Mouse (Mus musculus) cerebellum, adult 18-20 months (tissue): ENCODE data around the gene Prkg1.

ENCODE experiments used
- DNase-seq, 2 experiments: peaks; one replicate each; pipeline ENCODE4 v3.0.0; 2021

Prkg1 gene

DNA sequence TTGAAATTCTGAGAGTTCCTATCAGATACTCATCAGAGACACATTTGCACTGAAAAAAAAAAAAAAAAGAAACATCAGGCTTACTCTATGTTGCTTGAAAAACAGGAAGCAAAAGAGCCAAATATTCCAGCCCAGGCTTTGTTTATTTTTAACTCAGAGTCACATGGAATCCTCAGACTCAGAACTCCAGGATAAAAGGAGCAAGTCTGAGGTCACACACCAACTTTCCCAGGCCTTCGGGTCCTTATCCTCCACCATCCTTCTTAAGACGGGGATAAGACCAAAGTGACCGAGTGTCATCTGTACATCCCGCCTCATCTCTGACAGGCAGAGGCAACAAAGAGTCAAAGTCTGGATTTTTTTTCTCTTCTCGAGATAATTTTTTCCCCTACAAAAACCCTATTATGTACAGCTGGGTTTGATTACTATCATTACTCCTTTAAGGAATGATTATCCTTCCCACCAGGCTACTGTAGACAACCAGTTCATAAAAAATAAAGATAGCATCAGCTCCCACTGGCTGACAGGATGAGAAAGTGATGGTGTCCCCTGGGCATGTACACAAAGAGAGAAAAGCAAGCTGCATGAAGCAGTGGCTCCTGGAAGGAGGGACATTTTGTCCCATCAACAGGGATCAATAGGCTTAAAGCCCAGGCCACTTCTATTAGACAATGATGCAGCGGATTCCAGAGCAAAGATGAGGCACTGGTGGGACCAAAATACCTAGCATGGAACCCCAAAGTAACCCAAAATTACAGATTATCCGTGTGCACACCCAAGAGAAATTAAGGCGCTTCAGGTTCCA is 21.4 kb downstream of the Prkg1 start:
- no peak for DNase-seq

DNA sequence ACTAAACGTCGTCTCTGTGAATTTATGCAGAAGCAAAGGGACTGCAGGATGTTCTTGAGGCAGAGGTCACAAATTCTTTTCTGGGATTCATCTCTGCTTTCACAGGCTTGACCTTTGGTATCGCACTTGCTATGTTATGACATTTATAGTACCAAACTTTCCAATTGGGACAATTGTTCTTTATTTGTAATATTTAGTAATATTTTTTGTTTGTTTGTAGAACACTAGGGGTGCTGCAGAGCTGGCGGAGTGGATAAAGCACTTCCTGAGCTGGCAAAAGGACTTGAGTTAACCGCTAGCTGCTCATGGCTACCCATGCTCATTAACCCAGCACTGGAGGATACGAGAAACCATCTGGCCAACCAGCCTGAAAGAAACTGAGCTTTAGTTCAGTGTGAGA is 49.9 kb downstream of the Prkg1 start:
- no peak for DNase-seq

GRCm38 (mm10) chr19:31714418-31714817 is 50.4 kb downstream of the Prkg1 start:
- no peak for DNase-seq

GRCm38 (mm10) chr19:31713321-31713720 is 51.5 kb downstream of the Prkg1 start:
- no peak for DNase-seq

GRCm38 (mm10) chr19:31710336-31710735 is 54.5 kb downstream of the Prkg1 start:
- no peak for DNase-seq

DNA sequence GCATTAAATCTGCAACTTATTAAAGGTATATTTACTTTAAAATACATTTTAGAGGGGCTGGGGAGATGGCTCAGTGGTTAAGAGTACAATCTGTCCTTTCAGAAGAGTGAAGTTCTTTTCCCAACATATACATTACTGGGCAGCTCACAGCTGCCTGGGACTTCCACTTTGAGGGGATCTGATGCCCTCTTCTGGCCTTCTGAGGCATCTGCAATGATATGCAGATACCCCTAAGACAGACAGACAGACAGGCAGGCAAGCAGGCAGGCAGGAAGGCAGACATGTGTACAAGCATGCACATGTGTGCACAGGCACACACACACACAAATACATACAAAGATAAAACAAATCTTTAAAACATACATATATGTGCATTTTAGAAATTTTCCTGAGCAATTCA is 60.8 kb downstream of the Prkg1 start:
- DNase-seq: no peak

DNA sequence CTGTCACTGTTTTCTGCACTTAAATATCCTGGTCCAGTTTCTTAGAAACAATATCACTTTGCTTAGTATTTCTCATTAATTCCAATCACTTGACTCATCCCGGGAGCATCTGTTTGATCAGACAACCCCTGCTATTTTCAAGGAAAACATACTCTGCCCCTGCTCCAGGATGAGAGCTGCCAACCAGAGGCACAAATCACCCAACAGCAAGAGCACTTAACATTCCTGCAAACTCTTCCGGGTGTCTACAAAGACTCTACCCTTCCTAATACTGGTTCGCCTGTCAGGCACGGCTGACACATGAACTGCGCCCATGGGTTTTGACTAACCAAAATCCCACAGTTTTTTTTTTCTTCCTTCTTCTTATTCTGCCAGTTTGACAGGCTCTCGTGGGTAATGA is 65.9 kb downstream of the Prkg1 start:
- no peak for DNase-seq

DNA sequence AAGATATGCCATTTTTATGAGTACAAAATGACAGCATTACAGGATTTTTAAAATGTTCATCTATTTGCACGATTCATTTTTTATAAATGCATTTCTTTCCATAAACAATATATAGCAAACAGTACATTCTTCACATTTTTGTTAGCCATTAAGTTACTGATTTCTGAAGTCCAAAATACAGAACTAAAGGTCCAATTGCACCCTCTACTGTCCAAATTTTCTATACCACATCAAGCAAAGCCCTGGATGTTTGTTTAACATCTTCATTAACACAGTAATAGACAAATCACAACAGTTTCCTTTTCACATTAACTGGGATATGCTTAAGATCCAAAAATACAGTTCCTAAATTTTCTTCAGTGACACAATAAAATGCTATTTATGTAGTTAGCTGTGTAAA is 84.0 kb downstream of the Prkg1 start:
- DNase-seq: no peak

DNA sequence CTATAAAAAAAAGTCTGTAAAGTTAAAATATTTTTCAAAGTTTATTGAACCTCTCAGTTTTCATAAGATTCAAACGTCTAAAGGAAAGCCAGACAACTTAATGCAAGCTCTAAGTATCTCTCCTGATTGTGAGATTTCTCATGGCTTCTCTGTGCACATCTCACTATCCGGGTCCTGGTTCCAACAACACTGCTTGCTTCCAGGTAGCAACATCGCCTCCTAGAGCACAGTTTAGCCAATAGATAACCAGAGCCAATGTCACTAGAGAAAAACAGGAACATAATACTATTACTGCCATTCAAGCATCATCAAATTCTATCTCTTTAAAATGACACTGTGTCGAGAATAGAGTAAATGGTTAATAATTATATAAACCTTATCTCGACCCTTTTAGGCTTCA is 86.5 kb downstream of the Prkg1 start:
- no peak for DNase-seq

DNA sequence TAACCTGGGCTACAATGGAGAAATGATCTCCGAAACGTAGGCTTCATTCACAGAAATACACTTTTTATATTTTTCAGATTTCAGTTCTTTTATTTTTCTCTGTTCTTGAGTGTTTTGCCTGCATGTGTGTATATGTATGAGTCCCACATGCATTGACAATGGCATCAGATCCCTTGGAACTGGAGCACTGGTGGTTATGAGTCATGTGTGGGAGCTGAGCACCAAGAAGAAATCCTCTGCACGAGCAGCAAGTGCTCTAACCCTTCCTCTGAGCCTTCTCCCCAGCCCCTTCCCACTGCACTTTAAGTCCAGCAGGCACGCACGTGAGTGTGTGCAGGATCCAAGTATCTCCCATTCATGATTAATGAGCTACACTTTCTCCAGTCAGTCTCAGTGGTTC is 93.1 kb downstream of the Prkg1 start:
- DNase-seq: no peak

GRCm38 (mm10) chr19:31665007-31665406 is 99.8 kb downstream of the Prkg1 start:
- no peak for DNase-seq

- peak; percentile 4 to 9 for DNase-seq
Measured at GRCm38 (mm10) chr19:31664159-31664991, 100.5 kb downstream of the Prkg1 start.

- DNase-seq: no peak
Measured at GRCm38 (mm10) chr19:31663437-31664158, 101.2 kb downstream of the Prkg1 start.

- no peak for DNase-seq
Measured at GRCm38 (mm10) chr19:31662802-31663201, 102.0 kb downstream of the Prkg1 start.

- DNase-seq: no peak
Measured at GRCm38 (mm10) chr19:31658751-31659397, 106.0 kb downstream of the Prkg1 start.

GRCm38 (mm10) chr19:31656256-31656655 is 108.6 kb downstream of the Prkg1 start:
- no peak for DNase-seq

GRCm38 (mm10) chr19:31655826-31656225 is 109.0 kb downstream of the Prkg1 start:
- no peak for DNase-seq

DNA sequence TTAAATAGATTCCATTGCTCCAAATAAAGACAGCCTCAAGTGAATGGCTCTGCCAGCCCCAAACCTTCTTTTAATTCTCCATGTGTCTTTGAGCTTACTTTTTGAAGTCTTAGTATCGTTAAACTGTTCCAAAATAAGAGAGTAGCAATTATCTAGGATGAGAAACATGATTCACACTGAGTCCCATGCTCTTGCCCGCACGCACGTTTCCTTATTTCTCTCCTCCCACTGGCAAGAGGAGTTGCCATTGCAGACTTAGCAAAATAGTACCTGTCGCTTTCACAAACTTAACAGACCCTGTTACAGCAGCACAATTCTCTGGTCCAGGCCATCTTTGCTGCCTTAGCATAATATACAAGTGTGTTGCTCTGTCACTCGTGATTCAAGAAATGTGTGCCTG is 110.8 kb downstream of the Prkg1 start:
- DNase-seq: no peak

- no peak for DNase-seq
Measured at GRCm38 (mm10) chr19:31650452-31650851, 114.4 kb downstream of the Prkg1 start.

- DNase-seq: no peak
Measured at GRCm38 (mm10) chr19:31647492-31647891, 117.3 kb downstream of the Prkg1 start.

GRCm38 (mm10) chr19:31630899-31631869 is 133.6 kb downstream of the Prkg1 start:
- no peak for DNase-seq

- DNase-seq: no peak
Measured at GRCm38 (mm10) chr19:31621716-31622115, 143.1 kb downstream of the Prkg1 start.
